Mouse (Mus musculus): ENCODE measurements at regions not wholly inside any gene's neighbourhood (a gene's known extent, or its start where the extent isn't known, plus 50 kb on each side); places are given as distances from the start of the nearest gene placed in this dataset.

DNA sequence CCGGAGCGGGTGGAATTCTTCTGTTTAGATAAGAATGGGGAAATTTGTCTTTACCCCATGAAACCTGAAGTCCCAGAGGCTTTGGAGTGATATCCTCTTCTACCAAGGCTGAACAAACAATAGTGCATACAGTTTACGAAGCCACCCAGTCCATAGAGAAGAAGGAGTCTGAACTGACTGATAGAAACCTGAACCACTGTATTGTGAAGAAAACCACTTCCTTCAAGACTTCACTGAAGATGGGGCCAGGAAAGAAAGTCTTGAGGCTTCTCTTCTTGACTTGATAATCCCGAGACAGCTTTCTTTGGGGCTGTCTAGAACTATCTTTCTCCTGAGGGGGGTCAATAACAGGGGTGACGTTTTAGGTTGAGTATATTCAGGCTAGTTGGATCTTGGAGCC lies 284.4 kb downstream of the Cd83 start:
- Histone ChIP-seq H3K27ac (ENCODE audit: insufficient read depth, low read depth, low read length) (no peak overlapping the region), H3K36me3 (ENCODE audit: control insufficient read depth, insufficient read depth, low read length) (no peaks in the 10 kb centered on the region), H3K4me3 (ENCODE audit: low read depth, low read length) (no peak overlapping the region), H3K27me3 (ENCODE audit: control insufficient read depth, insufficient read depth, low read length) (no peaks in the 10 kb centered on the region), H3K4me1 (ENCODE audit: control insufficient read depth, insufficient read depth, insufficient read length, low read length) (peaks cover 20% of the 10 kb centered on the region)
- 86% methylated on average over 5 of the region's 5 CpGs for WGBS
- TF ChIP-seq POLR2A (IDR thresholded peaks at IDR 0.05; ENCODE audit: low read depth, low read length) (no peak), CTCF (IDR thresholded peaks at IDR 0.05; ENCODE audit: extremely low read depth, insufficient read length, insufficient replicate concordance, low read depth, low read length) (no peak)

DNA sequence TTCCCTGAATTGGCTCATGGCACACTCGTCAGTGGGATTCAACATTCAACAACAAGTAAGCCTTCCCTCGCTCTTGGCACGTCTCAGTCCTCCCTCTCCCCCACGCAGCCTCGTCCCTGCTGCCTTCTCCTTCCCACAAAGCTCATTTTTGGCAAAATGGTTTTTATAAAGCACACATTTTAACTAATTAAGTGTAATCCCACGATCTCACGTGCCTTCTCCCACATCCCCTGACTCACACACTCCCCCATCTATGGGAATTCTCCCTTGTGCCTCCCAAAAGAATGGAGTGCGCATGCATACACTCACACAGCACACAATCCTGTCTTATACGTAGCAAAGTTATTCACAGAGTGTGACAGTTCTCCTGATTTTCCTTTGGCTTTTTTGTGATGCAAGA lies 288.5 kb downstream of the Cd83 start:
- no peaks in the 10 kb centered on the region for H3K27me3 ChIP-seq (ENCODE audit: control insufficient read depth, insufficient read depth, low read length)
- no peaks in the 10 kb centered on the region for H3K4me1 ChIP-seq (ENCODE audit: control insufficient read depth, insufficient read depth, insufficient read length, low read length)
- TF ChIP-seq POLR2A (IDR thresholded peaks at IDR 0.05; ENCODE audit: low read depth, low read length) (no peak), CTCF (IDR thresholded peaks at IDR 0.05; ENCODE audit: extremely low read depth, insufficient read length, insufficient replicate concordance, low read depth, low read length) (no peak)
- no peak overlapping the region for H3K27ac ChIP-seq (ENCODE audit: insufficient read depth, low read depth, low read length)
- H3K4me3 ChIP-seq (ENCODE audit: low read depth, low read length): no peak overlapping the region
- H3K36me3 ChIP-seq (ENCODE audit: control insufficient read depth, insufficient read depth, low read length): no peaks in the 10 kb centered on the region
- WGBS: 91% methylated on average over 9 of the region's 9 CpGs

DNA sequence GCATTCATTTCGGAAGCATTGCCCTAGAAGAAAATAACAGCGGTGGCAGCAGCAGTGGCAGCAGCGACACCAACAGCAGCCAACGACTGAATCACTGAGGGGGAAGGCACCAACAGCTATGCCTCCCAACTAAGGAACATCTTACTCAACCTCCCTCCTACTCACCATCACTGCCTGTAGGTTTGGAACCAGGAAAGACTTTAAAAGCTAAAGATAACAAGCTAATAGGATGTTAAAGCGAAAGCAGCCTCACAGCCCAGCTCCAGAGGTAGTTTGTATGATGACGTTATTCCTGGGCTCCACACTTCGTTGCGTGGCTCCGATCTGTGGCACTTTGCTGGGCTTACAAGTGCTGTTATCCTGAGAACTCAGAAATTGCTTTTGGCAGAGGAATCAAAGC lies 289.6 kb downstream of the Cd83 start:
- WGBS: 84% methylated on average over 9 of the region's 9 CpGs
- TF ChIP-seq CTCF (IDR thresholded peaks at IDR 0.05; ENCODE audit: extremely low read depth, insufficient read length, insufficient replicate concordance, low read depth, low read length): no peak
- TF ChIP-seq POLR2A (IDR thresholded peaks at IDR 0.05; ENCODE audit: low read depth, low read length): no peak
- H3K4me1 ChIP-seq (ENCODE audit: control insufficient read depth, insufficient read depth, insufficient read length, low read length): no peaks in the 10 kb centered on the region

DNA sequence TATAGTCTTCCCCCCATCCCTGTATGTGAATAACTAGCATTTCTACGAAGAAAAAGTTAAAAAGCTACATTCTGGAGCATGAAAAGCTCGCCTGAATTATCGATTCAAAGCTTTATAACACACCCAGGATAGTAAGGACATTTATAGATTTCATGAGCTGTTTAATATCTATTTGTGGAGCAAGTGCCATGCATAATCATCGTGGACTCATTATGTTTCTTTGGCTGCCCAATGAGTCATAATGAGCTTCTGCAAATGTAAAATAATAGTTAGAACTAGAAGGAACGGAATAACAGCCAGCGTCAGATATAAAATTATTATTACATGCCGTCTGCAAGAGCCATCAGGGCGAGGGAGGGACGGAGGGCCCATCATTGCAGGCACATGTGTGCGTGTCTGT lies 292.4 kb downstream of the Cd83 start:
- no peaks in the 10 kb centered on the region for H3K4me1 ChIP-seq (ENCODE audit: control insufficient read depth, insufficient read depth, insufficient read length, low read length)
- H3K27me3 ChIP-seq (ENCODE audit: control insufficient read depth, insufficient read depth, low read length): no peaks in the 10 kb centered on the region
- WGBS: 88% methylated on average over 10 of the region's 10 CpGs
- H3K36me3 ChIP-seq (ENCODE audit: control insufficient read depth, insufficient read depth, low read length): no peaks in the 10 kb centered on the region
- no peak overlapping the region for H3K27ac ChIP-seq (ENCODE audit: insufficient read depth, low read depth, low read length)
- H3K4me3 ChIP-seq (ENCODE audit: low read depth, low read length): no peak overlapping the region
- TF ChIP-seq CTCF (IDR thresholded peaks at IDR 0.05; ENCODE audit: extremely low read depth, insufficient read length, insufficient replicate concordance, low read depth, low read length): no peak
- TF ChIP-seq POLR2A (IDR thresholded peaks at IDR 0.05; ENCODE audit: low read depth, low read length): no peak

More for the DNA sequence above, 289.6 kb downstream of the Cd83 start:
- H3K4me3 ChIP-seq (ENCODE audit: low read depth, low read length): no peak overlapping the region
- H3K36me3 ChIP-seq (ENCODE audit: control insufficient read depth, insufficient read depth, low read length): no peaks in the 10 kb centered on the region
- H3K27me3 ChIP-seq (ENCODE audit: control insufficient read depth, insufficient read depth, low read length): no peaks in the 10 kb centered on the region
- H3K27ac ChIP-seq (ENCODE audit: insufficient read depth, low read depth, low read length): no peak overlapping the region

DNA sequence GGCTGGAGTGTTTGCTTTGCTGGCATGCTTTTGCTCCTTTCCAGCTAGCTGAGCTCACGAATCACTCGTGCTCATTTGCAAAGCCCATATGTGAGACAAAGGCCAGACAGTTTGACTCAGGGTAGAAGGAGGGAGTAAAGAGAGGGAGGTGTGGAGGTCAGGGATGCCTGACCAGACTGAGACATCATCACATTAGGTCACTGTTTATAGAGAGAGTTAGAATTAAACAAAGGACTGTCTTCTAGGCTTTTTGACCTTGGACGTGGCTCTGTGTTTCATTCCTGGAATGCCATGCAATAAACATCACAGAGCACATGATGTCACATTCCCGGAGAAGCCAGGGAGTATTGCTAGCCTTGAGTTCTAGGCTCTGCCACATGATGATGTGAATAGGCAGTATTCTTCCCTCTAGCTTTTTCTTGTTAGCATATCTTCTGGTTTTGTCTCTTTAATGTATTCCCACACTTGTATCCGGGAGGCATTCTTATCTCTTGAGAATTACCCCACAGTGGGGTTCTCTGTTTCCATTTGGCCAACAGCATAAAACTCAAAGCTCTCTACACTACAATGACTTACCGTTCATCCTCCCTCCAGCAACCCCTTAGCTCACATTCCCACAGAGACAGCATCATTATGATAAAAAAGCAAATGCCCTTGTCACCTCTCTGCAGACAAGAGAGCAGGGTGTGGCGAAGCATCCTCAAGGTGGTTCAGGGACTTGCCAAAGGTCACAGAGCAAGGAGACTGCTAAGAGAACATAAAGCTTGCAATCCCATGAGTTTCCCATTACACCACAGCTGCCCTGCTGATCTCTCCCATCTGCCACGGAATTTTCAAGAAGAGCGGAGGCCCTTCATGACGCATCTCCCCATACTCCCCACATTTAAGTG lies 301.3 kb downstream of the Cd83 start:
- 66% methylated on average over 10 of the region's 10 CpGs for WGBS
- no peak overlapping the region for H3K27ac ChIP-seq (ENCODE audit: insufficient read depth, low read depth, low read length)
- no peaks in the 10 kb centered on the region for H3K36me3 ChIP-seq (ENCODE audit: control insufficient read depth, insufficient read depth, low read length)
- no peak for TF ChIP-seq POLR2A (IDR thresholded peaks at IDR 0.05; ENCODE audit: low read depth, low read length)
- TF ChIP-seq CTCF (IDR thresholded peaks at IDR 0.05; ENCODE audit: extremely low read depth, insufficient read length, insufficient replicate concordance, low read depth, low read length): no peak
- no peak overlapping the region for H3K4me3 ChIP-seq (ENCODE audit: low read depth, low read length)
- no peaks in the 10 kb centered on the region for H3K4me1 ChIP-seq (ENCODE audit: control insufficient read depth, insufficient read depth, insufficient read length, low read length)
- H3K27me3 ChIP-seq (ENCODE audit: control insufficient read depth, insufficient read depth, low read length): no peaks in the 10 kb centered on the region

DNA sequence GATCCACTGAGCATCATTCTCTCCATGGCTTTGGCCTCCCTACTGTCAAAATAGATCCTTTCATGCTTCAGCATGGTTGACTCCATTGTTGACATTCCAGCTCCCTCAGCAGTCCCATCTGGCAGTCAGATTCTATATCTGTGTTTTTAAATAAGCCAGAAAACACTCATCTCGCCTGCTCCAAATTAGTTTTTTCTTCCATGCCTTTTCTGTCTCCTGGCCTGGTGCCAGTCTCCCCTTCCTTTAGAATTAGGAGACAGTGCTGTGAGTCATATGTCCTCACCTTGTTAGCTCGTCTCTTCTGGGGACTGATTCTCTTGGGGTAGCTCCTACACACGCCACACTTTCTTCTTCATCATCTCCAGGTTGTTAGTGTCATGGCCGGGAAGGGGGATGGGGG lies 302.2 kb downstream of the Cd83 start:
- Histone ChIP-seq H3K36me3 (ENCODE audit: control insufficient read depth, insufficient read depth, low read length) (no peaks in the 10 kb centered on the region), H3K27ac (ENCODE audit: insufficient read depth, low read depth, low read length) (no peak overlapping the region), H3K27me3 (ENCODE audit: control insufficient read depth, insufficient read depth, low read length) (no peaks in the 10 kb centered on the region), H3K4me1 (ENCODE audit: control insufficient read depth, insufficient read depth, insufficient read length, low read length) (no peaks in the 10 kb centered on the region), H3K4me3 (ENCODE audit: low read depth, low read length) (no peak overlapping the region)
- TF ChIP-seq POLR2A (IDR thresholded peaks at IDR 0.05; ENCODE audit: low read depth, low read length): no peak
- TF ChIP-seq CTCF (IDR thresholded peaks at IDR 0.05; ENCODE audit: extremely low read depth, insufficient read length, insufficient replicate concordance, low read depth, low read length): no peak
- 80% methylated on average over 4 of the region's 4 CpGs for WGBS

DNA sequence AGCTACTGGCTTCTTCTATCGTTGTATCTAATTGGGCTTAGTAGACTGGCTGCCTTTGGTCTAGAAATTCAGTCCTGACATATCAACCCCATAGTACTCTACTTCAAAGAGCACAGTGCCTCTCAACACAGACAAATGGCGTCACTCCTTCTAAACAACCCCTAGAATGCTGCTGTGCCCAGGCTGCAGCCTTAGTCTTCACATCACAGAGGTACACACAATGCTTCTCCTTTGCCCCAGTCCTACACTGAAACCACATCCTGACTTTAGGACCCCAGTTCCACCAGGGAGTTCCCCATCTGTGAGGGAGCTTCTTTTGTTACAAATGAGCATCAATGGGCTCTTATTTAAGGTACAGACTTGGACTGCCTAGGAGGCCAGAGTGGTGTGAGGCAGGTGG lies 312.6 kb downstream of the Cd83 start:
- H3K4me3 ChIP-seq (ENCODE audit: low read depth, low read length): no peak overlapping the region
- WGBS: 84% methylated on average over 2 of the region's 2 CpGs
- H3K36me3 ChIP-seq (ENCODE audit: control insufficient read depth, insufficient read depth, low read length): no peaks in the 10 kb centered on the region
- TF ChIP-seq CTCF (IDR thresholded peaks at IDR 0.05; ENCODE audit: extremely low read depth, insufficient read length, insufficient replicate concordance, low read depth, low read length) (no peak), POLR2A (IDR thresholded peaks at IDR 0.05; ENCODE audit: low read depth, low read length) (no peak)
- no peaks in the 10 kb centered on the region for H3K4me1 ChIP-seq (ENCODE audit: control insufficient read depth, insufficient read depth, insufficient read length, low read length)
- H3K27me3 ChIP-seq (ENCODE audit: control insufficient read depth, insufficient read depth, low read length): no peaks in the 10 kb centered on the region
- no peak overlapping the region for H3K27ac ChIP-seq (ENCODE audit: insufficient read depth, low read depth, low read length)

All from small intestine, adult 2 months (tissue).